11 mouse cellular contexts compared by ENCODE assay signal in genomic region chr12:21159304-21159703, GRCm38 (mm10).
DNase-seq lines count a peak whose midpoint lies in the region; ATAC-seq and TF ChIP-seq lines count a peak whose summit lies in the region.
"Had no signal": no experiment of that assay in that cellular context is flagged by ENCODE, and none has a peak within 500 bp of the region (broad histone marks: within the 10 kb centered on the region; RNA-seq: fewer than 3 reads in every experiment).

No protein-coding gene starts in this region.

- TF ChIP-seq EP300 in lung, postnatal 0 days (IDR thresholded peaks at IDR 0.05): no peak

- peak overlapping the region; percentile 17 to 42; a peak in 3 of 4 replicates for H3K27ac ChIP-seq in heart, embryonic 14.5 days (replicated peaks in 1 of 2; ENCODE audit: control insufficient read depth in 1 of 2, insufficient read depth in 1 of 2, low read depth in 2 of 2, low read length in 2 of 2)
- H3K27ac ChIP-seq in hindbrain, embryonic 16.5 days (ENCODE audit: low read depth, low read length): no peak overlapping the region
- peak overlapping the region; percentile 35; the same call in 1 of the 2 replicates for H3K27ac ChIP-seq in lung, postnatal 0 days (ENCODE audit: low read length)

- peaks cover 33 to 61% of the 10 kb centered on the region in 2 experiments for H3K4me1 ChIP-seq in heart, embryonic 14.5 days (ENCODE audit: control insufficient read depth in 2 of 2, insufficient read depth in 2 of 2, low read length in 2 of 2)
- peaks cover 99% of the 10 kb centered on the region for H3K4me1 ChIP-seq in megakaryocyte, embryonic 14.5 days
- H3K4me1 ChIP-seq in hindbrain, embryonic 16.5 days (ENCODE audit: control insufficient read depth, insufficient read depth, low read depth, low read length): peaks cover 14% of the 10 kb centered on the region
- peaks cover 13% of the 10 kb centered on the region; the same call in 1 of the 2 replicates for H3K4me1 ChIP-seq in lung, postnatal 0 days (ENCODE audit: insufficient read depth, low read depth, low read length)

- DNase-seq in heart, adult 9 months (ENCODE audit: low spot score in 2 of 2): no peak
- no peak for DNase-seq in lung, postnatal 0 days (ENCODE audit: low spot score)
- DNase-seq in urinary bladder, adult 18-20 months (ENCODE audit: low spot score in 2 of 2): no peak
- DNase-seq: layer of hippocampus, postnatal 36 days; right cerebral cortex, postnatal 4 days had no signal

- TF ChIP-seq CTCF in lung, postnatal 0 days (IDR thresholded peaks at IDR 0.05): no peak

- no peaks in the 10 kb centered on the region for H3K36me3 ChIP-seq in heart, embryonic 14.5 days (ENCODE audit: control insufficient read depth, insufficient read depth, low read length)
- H3K36me3 ChIP-seq in megakaryocyte, embryonic 14.5 days (replicated peaks; ENCODE audit: low read length): peaks cover 55% of the 10 kb centered on the region
- no peaks in the 10 kb centered on the region for H3K36me3 ChIP-seq in hindbrain, embryonic 16.5 days (ENCODE audit: control insufficient read depth, insufficient read depth, low read length)
- H3K36me3 ChIP-seq in lung, postnatal 0 days (ENCODE audit: insufficient read depth, low read length): no peaks in the 10 kb centered on the region

- no peak overlapping the region for H3K4me3 ChIP-seq in heart, embryonic 14.5 days (ENCODE audit: control insufficient read depth in 1 of 2, insufficient read depth in 1 of 2, low read depth in 1 of 2, low read length in 2 of 2)
- peak overlapping the region; percentile 57 for H3K4me3 ChIP-seq in megakaryocyte, embryonic 14.5 days (replicated peaks)
- no peak overlapping the region for H3K4me3 ChIP-seq in hindbrain, embryonic 16.5 days (ENCODE audit: low read length)
- no peak overlapping the region for H3K4me3 ChIP-seq in lung, postnatal 0 days (ENCODE audit: low read depth, low read length)

- no peaks in the 10 kb centered on the region for H3K9me3 ChIP-seq in heart, embryonic 14.5 days (ENCODE audit: control insufficient read depth, low read length)
- peaks cover 5% of the 10 kb centered on the region for H3K9me3 ChIP-seq in megakaryocyte, embryonic 14.5 days
- no peaks in the 10 kb centered on the region for H3K9me3 ChIP-seq in hindbrain, embryonic 16.5 days (ENCODE audit: control insufficient read depth, low read length)
- H3K9me3 ChIP-seq in lung, postnatal 0 days (ENCODE audit: low read length): no peaks in the 10 kb centered on the region

- no peak for ATAC-seq in heart, embryonic 14.5 days (ENCODE audit: insufficient number of reproducible peaks, insufficient read depth, low FRiP score, low read depth)
- no peak for ATAC-seq in megakaryocyte, adult 5-6 weeks (ENCODE audit: poor library complexity, severe bottlenecking)
- 0 out of 2 replicates have a peak, but pooled peaks have one; percentile 3 for ATAC-seq in hindbrain, embryonic 16.5 days
- peak; percentile 39 for ATAC-seq in lung, postnatal 0 days
- ATAC-seq in activated CD4-positive, CD25-positive, alpha-beta regulatory T cell, adult 4 months: no peak
- ATAC-seq: inflammation-experienced regulatory T-cells, adult 6 months had no signal

- H3K27me3 ChIP-seq in heart, embryonic 14.5 days (ENCODE audit: control insufficient read depth, insufficient read depth, low read length): no peaks in the 10 kb centered on the region
- no peaks in the 10 kb centered on the region for H3K27me3 ChIP-seq in megakaryocyte, embryonic 14.5 days (replicated peaks)
- no peaks in the 10 kb centered on the region for H3K27me3 ChIP-seq in hindbrain, embryonic 16.5 days (replicated peaks; ENCODE audit: control insufficient read depth, insufficient read depth, low read length)
- no peaks in the 10 kb centered on the region for H3K27me3 ChIP-seq in lung, postnatal 0 days (replicated peaks; ENCODE audit: insufficient read depth, low read length)

- 50% methylated on average over 7 of the region's 7 CpGs for WGBS in heart, embryonic 14.5 days
- 54% methylated on average over 7 of the region's 7 CpGs for WGBS in hindbrain, embryonic 16.5 days
- 42% methylated on average over 7 of the region's 7 CpGs for WGBS in lung, postnatal 0 days

- H3K9ac ChIP-seq in heart, embryonic 14.5 days (ENCODE audit: low read length): no peak overlapping the region
- no peak overlapping the region for H3K9ac ChIP-seq in hindbrain, embryonic 16.5 days (ENCODE audit: low read depth, low read length)
- no peak overlapping the region for H3K9ac ChIP-seq in lung, postnatal 0 days (replicated peaks; ENCODE audit: low read depth)

- H3K4me2 ChIP-seq in heart, embryonic 14.5 days (ENCODE audit: low read length): no peak overlapping the region
- H3K4me2 ChIP-seq in hindbrain, embryonic 16.5 days (ENCODE audit: low read length): no peak overlapping the region
- no peak overlapping the region for H3K4me2 ChIP-seq in lung, postnatal 0 days (replicated peaks; ENCODE audit: low read depth, low read length)

Comparison
In these comparisons a context has a peak if more than half of its experiments do, and no peak if none do; other contexts are left out.
1. ATAC-seq: peak in hindbrain, embryonic 16.5 days (single experiment) and lung, postnatal 0 days (single experiment); none in heart, embryonic 14.5 days (single experiment), megakaryocyte, adult 5-6 weeks (single experiment) and activated CD4-positive, CD25-positive, alpha-beta regulatory T cell, adult 4 months (single experiment).